Mouse (Mus musculus) brain, adult 10 weeks (tissue): ENCODE results near the gene Txndc11. TPM values are rescaled to one million over a fixed set of nuclear protein-coding genes. Genes with fewer than 3 reads are reported as not detected.

Source experiments
- polyA plus RNA-seq: library from polyadenylated mRNA; stranded (reverse); fragments of 350-450 nt; fragmentation: Illumina TruSeq; extraction: RNeasy Lipid Tissue Mini Kit (QIAGEN cat#74804); gene quantifications from one replicate; pipeline ENCODE4 v1.2.3, GENCODE M21; 2015; ENCODE audit warnings: low read depth, low replicate concordance

Gene Txndc11
- 24.6 TPM for polyA plus RNA-seq

DNA sequence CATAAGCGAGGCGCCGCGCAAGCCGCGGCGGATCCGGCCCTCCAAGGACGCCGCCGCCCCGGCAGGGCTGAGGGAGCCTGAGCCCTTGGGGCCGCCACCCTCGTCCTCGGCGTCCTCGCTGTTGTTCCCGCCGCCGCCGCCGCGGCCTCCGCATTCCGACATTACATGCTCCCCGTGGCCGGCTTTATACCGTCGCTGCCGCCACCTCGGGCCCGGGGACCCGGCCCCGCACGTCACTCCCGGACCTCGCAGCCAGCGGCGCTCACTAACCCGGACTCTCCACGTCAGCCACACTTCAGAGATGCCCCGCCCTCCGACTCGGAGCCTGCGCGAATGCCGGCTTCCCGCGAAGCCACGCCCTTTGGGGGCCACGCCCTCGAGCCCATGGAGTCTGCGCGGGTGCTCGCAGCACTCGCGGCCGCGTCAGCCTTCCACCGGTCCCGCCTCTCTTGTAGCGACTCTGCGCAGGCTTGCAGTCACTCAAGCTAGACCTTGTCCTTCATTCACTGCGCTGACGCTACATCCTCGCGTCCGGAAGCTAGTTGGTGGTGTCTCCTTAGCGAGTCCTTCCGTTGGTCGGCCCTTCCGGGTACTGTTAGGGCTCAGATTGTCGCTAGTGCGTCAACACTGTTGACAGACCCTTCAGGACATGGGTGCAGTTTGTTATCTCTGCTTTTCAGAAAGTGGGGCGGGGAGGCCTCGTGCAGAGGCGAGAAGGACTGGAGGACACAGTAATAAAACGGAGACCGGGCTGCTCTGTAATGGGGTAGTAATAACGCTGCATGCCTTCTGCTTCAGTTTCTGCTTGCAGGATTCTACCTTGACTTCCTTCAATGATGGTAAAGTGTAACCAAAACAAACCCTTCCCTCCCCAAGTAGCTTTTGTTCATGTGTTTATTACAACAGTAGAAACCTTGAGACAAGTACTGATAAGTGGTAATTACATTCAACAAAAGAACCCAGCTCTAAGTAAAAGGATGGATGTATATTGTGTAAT, at the start of gene Txndc11:
Txndc11 (minus strand) TSS at position 303 of the 997 bp plus-strand sequence.

DNA sequence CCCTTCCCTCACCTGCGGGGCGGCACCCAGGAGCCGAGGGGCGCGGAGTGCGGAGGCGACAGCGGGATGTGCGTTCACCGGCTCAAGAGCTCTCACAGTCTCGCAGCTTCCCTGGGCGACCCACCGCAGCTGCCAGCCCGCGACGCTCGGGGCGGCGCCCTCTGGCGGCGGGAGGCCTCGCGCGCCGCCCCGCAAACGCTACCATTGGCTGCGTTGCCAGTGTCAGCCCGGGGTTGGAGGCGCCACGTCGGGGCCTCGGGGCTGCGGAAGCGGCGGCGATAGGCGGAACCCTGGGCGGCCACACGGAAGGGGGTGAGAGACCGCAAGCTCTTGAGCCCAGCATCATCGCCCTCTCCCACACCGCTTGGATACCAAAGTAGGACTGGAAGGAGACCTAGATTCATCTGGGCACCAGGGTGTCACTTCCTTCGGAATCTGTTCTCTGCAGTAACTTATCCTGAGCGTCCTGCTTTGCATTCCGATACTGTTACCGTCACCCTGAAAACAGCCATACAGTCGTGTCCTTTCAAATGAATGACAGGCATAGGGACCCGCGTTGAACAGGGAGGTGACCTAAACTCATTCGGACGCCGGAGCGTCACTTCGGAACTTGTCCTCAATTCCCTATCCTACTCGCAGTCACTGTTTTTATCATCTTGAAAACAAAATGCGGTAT, 41.9 kb upstream of the Txndc11 start, which contains the start of gene Zc3h7a:
Zc3h7a (minus strand) TSS at position 186 of the 676 bp plus-strand sequence.

DNA sequence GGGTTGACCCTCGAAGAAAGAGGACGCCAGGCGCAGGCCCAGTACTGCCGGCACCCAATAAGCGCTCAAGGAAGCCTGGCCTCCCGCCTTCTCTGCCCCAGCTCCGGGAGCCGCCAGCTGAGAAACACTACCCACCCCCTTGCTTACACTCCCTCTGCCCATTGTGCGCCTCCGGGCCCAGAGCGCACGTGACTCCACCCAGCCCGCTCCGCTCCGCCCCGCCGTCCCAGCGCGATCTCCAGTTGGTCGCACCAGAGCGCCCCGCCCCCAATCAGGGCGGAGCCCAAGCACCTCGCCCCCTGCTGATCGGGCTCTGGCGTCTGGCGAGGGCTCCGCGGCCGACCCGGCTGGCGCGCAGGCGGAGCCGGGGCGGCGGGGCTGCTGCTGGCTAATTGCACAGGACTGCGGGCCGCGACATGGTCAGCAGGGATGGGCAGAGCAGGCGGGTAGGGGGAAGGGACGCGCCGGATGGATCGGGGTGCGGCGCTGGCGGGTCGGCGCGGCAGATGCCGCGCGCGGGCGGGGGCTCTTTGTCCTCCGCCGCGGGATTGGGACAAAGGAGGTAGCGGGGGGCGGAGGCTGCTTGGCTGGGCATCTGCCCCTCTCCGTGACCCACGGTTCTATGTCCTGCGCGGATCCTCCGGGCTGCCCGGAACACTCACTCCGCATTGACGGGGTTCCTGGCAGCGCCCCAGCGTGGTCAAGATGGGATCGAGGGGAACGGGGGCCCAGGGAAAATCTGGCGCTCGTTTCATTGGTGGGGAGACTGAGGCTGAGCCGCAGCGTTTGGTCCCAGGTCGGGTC, 68.2 kb downstream of the Txndc11 start, which contains the start of gene Litaf:
Litaf (minus strand) TSS at position 129 of the 804 bp plus-strand sequence.

DNA sequence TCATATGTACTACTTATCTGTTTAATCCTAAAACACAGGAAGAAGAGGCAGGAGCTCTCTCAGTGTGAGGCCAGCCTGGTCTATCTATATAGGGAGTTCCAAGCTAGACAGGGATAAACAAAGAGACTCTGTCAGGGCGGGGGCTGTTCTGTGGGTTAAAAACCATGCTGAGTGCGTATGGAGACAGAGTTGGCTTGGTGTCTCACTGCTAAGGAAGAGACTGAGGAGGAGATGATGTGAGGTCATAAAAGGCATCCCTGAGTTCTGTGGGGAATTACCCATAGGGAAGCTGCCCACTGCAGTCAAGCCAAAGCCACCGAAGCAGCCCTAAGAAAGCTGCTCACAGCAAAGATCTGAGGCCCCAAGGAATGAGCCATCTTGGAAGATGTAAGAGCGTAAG, 73.8 kb downstream of the Txndc11 start, which contains the start of gene Snn:
Snn (plus strand) TSS at position 301 of the 400 bp plus-strand sequence.

Other genes with a start within 250 kb of the Txndc11 start
- gene Snn, start 73.7 kb downstream of the Txndc11 start, polyA plus RNA-seq: 180 TPM
- gene Litaf, start 68.5 kb downstream of the Txndc11 start, polyA plus RNA-seq: 35.5 TPM
- gene Zc3h7a, start 41.7 kb upstream of the Txndc11 start, polyA plus RNA-seq: 50.1 TPM
- 81.5 TPM for gene Rsl1d1, start 68.7 kb upstream of the Txndc11 start, polyA plus RNA-seq
- 70.9 TPM for gene Gspt1, start 119.7 kb upstream of the Txndc11 start, polyA plus RNA-seq
- gene Tnfrsf17, start 179.2 kb upstream of the Txndc11 start, polyA plus RNA-seq: 0.85 TPM
- gene Snx29, start 188.3 kb upstream of the Txndc11 start, polyA plus RNA-seq: 9.0 TPM